Mouse (Mus musculus) kidney, postnatal 0 days (tissue): ENCODE measurements around the gene Zfp668. TPM values are rescaled to one million over a fixed set of nuclear protein-coding genes. Genes with fewer than 3 reads are reported as not detected.

Source experiments
- ATAC-seq: fragments of 200-750 bp; cut with Nextera tagmentation; replicated peaks from 2 replicates; pipeline ENCODE4 v1.8.0; 2017; ENCODE audit warnings: low read depth, moderate number of reproducible peaks, moderate TSS enrichment, moderate library complexity; ENCODE audit not compliant: low FRiP score
- DNase-seq: peaks from one replicate; pipeline ENCODE4 v3.0.0-alpha.2; 2016; ENCODE audit warnings: low spot score
- H3K27ac ChIP-seq: fragments of 300-500 bp; sonication (generic); 2 replicates; pipeline ENCODE4 v1.5.1; 2014; ENCODE audit warnings: mild to moderate bottlenecking
- H3K27me3 ChIP-seq: fragments of 300-500 bp; sonication (generic); 2 replicates; pipeline ENCODE4 v1.6.1; 2014; ENCODE audit warnings: low read length, mixed read lengths; ENCODE audit not compliant: insufficient read depth
- H3K36me3 ChIP-seq: fragments of 300-500 bp; sonication (generic); 2 replicates; pipeline ENCODE4 v1.6.1; 2014; ENCODE audit warnings: low read length, mixed read lengths; ENCODE audit not compliant: insufficient read depth
- H3K4me1 ChIP-seq: fragments of 300-500 bp; sonication (generic); replicated peaks from 2 replicates; pipeline ENCODE4 v1.6.1; 2014; ENCODE audit warnings: antibody characterized with exemption, low read length, mixed read lengths; ENCODE audit not compliant: insufficient read depth
- H3K4me2 ChIP-seq: fragments of 300-500 bp; sonication (generic); 2 replicates; pipeline ENCODE4 v1.6.1; 2014; ENCODE audit warnings: mild to moderate bottlenecking, low read length, moderate library complexity, mixed read lengths
- H3K4me3 ChIP-seq: fragments of 300-500 bp; sonication (generic); replicated peaks from 2 replicates; pipeline ENCODE4 v1.5.1; 2014; ENCODE audit warnings: low read depth, low read length
- H3K9ac ChIP-seq: fragments of 300-500 bp; sonication (generic); 2 replicates; pipeline ENCODE4 v1.6.1; 2014; ENCODE audit warnings: low read depth, low read length
- H3K9me3 ChIP-seq: fragments of 300-500 bp; sonication (generic); replicated peaks from 2 replicates; pipeline ENCODE4 v1.6.1; 2016; ENCODE audit warnings: low read length, inconsistent platforms, mixed read lengths
- CTCF ChIP-seq: IDR thresholded peaks from 2 replicates; pipeline ENCODE4 v1.5.1; 2016; ENCODE audit warnings: antibody characterized with exemption, low read depth, mild to moderate bottlenecking, moderate library complexity
- WGBS: fragments of 180-500 bp; shearing (Covaris S2); extraction: QIAGEN DNeasy Blood & Tissue Kit; methylation state at CpG from one replicate; pipeline ENCODE4 v1.1.7; 2014; 5-methylcytosine and 5-hydroxymethylcytosine counted together
- polyA plus RNA-seq: library from polyadenylated mRNA; unstranded; fragments of >200 nt; fragmentation: Nextera tagmentation; extraction: Ambion mirVana; gene quantifications from 2 replicates; pipeline ENCODE4 v1.2.1, GENCODE M21; 2015

Gene Zfp668
- polyA plus RNA-seq, 1 experiment from 2014 or later = 12.5 TPM

DNA sequence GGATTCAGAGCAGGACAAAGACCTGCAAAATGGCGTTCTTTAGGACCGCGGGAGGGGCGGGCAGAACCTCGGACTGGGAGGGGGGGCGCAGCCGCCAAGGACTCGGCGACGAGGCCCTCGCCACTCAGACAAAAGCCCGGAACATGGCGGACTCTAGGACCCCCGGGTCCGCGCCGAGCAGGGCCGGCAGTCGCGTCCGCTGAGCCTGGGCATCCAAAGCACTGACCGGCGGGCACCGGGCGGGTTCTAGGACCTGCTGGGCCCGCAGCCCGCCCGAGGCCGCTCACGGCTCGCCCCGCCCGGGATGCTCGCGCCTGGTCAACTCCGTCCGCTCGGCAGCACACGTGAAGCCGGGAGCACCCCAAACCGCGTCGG lies 1.0 kb downstream of the Zfp668 start:
- H3K9ac ChIP-seq = peak overlapping the region; percentile 90
- H3K36me3 ChIP-seq = peaks cover 24% of the 10 kb centered on the region
- 2% methylated on average over 42 of the region's 43 CpGs for WGBS
- no peaks in the 10 kb centered on the region for H3K9me3 ChIP-seq
- no peak for TF ChIP-seq CTCF
- H3K4me2 ChIP-seq = peak overlapping the region; percentile 66
- DNase-seq (peak; percentile 97), ATAC-seq (peak; percentile 95)
- peak overlapping the region; percentile 79 for H3K4me3 ChIP-seq
- H3K4me1 ChIP-seq = peaks cover 16% of the 10 kb centered on the region; the same call in 1 of the 2 replicates
- H3K27me3 ChIP-seq = no peaks in the 10 kb centered on the region
- H3K27ac ChIP-seq = peak overlapping the region; percentile 98

DNA sequence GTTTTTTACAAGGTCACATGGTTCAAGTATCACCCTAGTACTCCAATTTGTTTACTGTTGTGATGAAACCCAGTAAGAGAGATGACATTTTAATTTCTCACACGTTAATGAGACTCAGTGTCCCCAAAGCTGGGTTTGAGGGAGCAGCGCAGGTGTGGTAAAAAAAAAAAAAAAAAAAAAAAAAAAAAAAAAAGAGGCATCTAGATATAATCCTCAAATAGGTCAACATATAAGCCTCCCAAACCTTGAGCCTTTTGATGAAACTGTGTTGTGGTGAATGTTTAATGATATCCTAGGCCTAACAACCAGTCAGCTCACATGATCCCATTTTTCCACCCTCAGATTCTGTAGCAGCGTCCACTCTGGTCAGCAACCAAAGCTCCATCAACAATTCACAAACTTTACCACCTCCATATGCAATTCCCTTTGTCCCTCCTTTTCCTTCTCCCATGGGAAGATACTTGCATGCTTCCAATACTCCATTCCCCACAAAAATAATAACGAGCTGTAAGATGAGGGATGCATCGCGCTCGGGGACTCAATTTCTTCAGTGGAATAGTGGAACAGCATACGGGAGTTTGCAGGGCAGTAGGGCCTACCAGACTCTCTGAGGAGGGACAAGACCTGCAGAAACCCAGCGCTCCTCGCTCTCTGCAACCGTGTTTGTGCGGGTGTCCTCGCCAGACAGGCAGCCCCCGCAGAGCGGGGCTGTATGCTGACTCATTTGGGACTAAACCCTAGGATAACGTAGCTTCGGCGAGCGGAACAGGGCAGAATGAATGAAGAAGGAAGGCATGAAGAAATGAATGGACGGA lies 1.6 kb downstream of the Zfp668 start:
- 1% methylated on average over 20 of the region's 20 CpGs for WGBS
- peak overlapping the region; percentile 47; the same call in 1 of the 2 replicates for H3K27ac ChIP-seq
- H3K9ac ChIP-seq = peak overlapping the region; percentile 90
- no peak for TF ChIP-seq CTCF
- peaks cover 18% of the 10 kb centered on the region for H3K36me3 ChIP-seq
- DNase-seq (no peak), ATAC-seq (peak; percentile 19; the same call in 1 of the 2 replicates)
- H3K27me3 ChIP-seq = no peaks in the 10 kb centered on the region
- no peaks in the 10 kb centered on the region for H3K9me3 ChIP-seq
- peak overlapping the region; percentile 66 for H3K4me2 ChIP-seq
- peaks cover 16% of the 10 kb centered on the region; the same call in 1 of the 2 replicates for H3K4me1 ChIP-seq
- H3K4me3 ChIP-seq = peak overlapping the region; percentile 79

DNA sequence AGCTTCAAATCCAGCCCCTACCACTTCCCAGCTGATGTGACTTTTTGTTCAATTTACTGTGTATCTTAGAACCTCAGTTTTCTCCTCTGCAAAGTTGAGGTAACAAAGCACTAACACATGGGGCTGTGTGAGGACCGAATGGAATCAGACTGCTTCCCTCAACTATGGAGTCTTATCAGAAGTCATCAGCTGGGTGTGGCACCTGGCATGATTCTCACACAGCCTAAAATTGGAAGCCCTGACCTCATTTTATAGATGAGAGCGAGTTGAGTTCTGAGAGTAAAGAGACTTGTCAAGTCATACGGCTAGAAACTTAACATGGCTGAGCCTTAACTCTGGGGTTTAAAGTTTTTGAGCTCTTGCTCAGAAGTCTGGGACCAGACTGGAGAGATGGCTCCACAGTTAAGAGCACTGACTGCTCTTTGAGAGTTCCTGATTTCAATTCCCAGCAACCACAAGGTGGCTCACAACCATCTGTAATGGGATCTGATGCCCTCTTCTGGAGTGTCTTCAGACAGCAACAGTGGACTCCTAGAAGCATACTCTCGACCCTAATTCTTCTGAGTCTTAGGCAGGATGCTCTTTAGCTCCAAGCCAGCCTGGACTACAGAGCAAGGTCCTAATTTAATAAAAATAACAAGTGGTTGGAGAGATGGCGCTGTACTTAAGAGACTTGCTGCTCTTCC lies 6.3 kb downstream of the Zfp668 start:
- peaks cover 24% of the 10 kb centered on the region for H3K36me3 ChIP-seq
- no peaks in the 10 kb centered on the region for H3K9me3 ChIP-seq
- H3K4me1 ChIP-seq = peaks cover 10% of the 10 kb centered on the region; the same call in 1 of the 2 replicates
- no peak for DNase-seq
- H3K27me3 ChIP-seq = no peaks in the 10 kb centered on the region
- H3K4me3 ChIP-seq = no peak overlapping the region
- no peak overlapping the region for H3K9ac ChIP-seq
- no peak for ATAC-seq
- H3K27ac ChIP-seq = no peak overlapping the region
- H3K4me2 ChIP-seq = no peak overlapping the region
- WGBS = 81% methylated on average over 5 of the region's 5 CpGs
- peak; percentile 47; the same call in 1 of the 2 replicates for TF ChIP-seq CTCF

DNA sequence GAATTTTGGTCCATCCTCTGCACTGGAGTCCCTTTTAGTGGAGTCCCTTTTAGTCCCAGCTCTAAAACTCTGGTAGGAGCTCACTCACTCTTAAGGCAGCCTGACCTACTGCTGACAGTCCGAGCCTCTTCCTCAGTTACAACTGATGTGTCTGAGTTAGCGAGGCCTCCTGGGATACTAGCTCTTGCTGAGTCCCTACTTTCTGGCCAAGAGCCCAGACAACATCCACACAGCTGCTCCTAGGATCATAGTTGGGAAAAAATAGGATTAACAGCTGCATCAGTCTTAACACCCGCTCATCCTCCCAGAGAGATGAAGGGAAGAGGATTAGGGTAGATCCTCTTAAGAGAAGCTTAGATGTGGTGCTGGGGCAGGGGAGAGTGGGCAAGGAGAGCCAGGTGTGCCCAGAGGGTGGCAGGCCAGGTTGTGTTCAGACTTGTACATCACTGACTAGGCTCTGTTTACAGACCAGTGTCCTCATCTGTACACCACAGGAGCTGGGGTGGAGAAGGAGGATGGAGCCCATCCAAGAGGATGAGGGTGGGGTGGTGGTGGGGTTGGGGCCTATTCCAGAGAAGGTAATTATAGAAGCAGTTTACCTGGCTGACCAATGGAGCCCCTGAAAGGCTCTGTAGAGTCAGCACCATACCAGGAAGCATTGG lies 7.3 kb downstream of the Zfp668 start:
- ATAC-seq (no peak), DNase-seq (peak; percentile 53)
- peaks cover 24% of the 10 kb centered on the region for H3K36me3 ChIP-seq
- no peak overlapping the region for H3K4me3 ChIP-seq
- no peak overlapping the region for H3K27ac ChIP-seq
- no peak overlapping the region for H3K9ac ChIP-seq
- no peaks in the 10 kb centered on the region for H3K9me3 ChIP-seq
- WGBS = 70% methylated on average over 3 of the region's 3 CpGs
- no peak for TF ChIP-seq CTCF
- peaks cover 6% of the 10 kb centered on the region; the same call in 1 of the 2 replicates for H3K4me1 ChIP-seq
- no peaks in the 10 kb centered on the region for H3K27me3 ChIP-seq
- no peak overlapping the region for H3K4me2 ChIP-seq

DNA sequence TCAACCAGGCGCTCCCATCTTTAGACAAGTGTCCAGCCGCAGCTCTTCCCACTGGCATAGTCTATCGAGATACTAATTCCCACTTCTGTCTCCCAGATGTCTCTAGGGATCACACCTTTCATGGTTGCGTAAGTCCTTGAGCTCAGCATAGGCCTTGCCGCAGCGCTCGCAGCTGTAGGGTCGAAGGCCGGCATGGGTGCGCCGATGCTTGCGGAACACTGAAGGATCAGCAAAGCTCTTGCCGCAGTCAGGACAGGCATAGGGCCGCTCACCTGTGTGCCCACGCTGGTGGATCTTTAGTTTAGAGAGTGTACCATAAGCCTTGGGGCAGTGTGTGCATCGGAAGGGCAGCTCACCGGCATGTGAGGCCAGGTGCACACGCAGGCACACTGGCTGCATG lies 9.0 kb downstream of the Zfp668 start:
- 96% methylated on average over 18 of the region's 18 CpGs for WGBS
- Histone ChIP-seq H3K27ac (no peak overlapping the region), H3K27me3 (no peaks in the 10 kb centered on the region), H3K4me1 (no peaks in the 10 kb centered on the region), H3K4me2 (no peak overlapping the region), H3K9ac (no peak overlapping the region), H3K9me3 (no peaks in the 10 kb centered on the region), H3K36me3 (peaks cover 24% of the 10 kb centered on the region), H3K4me3 (no peak overlapping the region)
- no peak for DNase-seq
- no peak for ATAC-seq
- TF ChIP-seq CTCF = no peak

DNA sequence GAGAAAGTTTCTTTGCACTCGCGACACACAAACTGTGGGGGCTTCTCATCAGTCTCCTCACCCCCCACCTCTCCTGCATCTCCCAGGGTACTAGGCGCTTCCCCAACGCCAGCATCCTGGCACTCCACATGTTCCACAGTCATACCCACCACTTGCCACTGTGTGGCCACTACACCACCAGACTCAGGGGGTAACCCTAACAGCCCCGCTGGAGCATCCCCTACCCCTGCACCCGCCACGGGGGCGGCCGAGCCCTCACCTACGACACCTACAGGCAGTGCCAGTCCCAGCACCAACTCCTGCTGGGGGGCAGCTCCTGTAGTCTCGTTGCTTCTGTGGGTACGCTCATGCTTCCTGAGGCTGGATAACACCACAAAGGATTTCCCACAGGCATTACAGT lies 10.2 kb downstream of the Zfp668 start:
- TF ChIP-seq CTCF = no peak
- DNase-seq (no peak), ATAC-seq (peak; percentile 57; the same call in 1 of the 2 replicates)
- Histone ChIP-seq H3K27me3 (no peaks in the 10 kb centered on the region), H3K4me3 (no peak overlapping the region), H3K9ac (no peak overlapping the region), H3K4me2 (no peak overlapping the region), H3K9me3 (no peaks in the 10 kb centered on the region), H3K36me3 (peaks cover 24% of the 10 kb centered on the region), H3K4me1 (no peaks in the 10 kb centered on the region), H3K27ac (no peak overlapping the region)
- WGBS = 95% methylated on average over 12 of the region's 12 CpGs
